Mouse (Mus musculus) MEL (cell line): Measurements from ENCODE around the gene Cadps2. TPM values are rescaled to one million over a fixed set of nuclear protein-coding genes. Genes with fewer than 3 reads are reported as not detected.

Experiments used
- DNase-seq: peaks from one replicate; pipeline ENCODE4 v3.0.0; 2011; ENCODE audit warnings: low read depth, low spot score
- H3K27ac ChIP-seq: 2 replicates; pipeline ENCODE4 v1.5.1; 2012; ENCODE audit warnings: low read depth, mild to moderate bottlenecking, control low read depth, low read length, moderate library complexity; ENCODE audit not compliant: control insufficient read depth
- H3K27me3 ChIP-seq, 2 experiments: fragments of 150-350 bp in 1 of 2; sonication (generic) in 1 of 2; 2 replicates each; pipeline ENCODE4 v1.6.1; 2012; ENCODE audit warnings: low read length in 2 of 2, mild to moderate bottlenecking in 2 of 2, improper control_type of control experiment in 1 of 2, moderate library complexity in 1 of 2; ENCODE audit not compliant: insufficient read depth in 2 of 2, control insufficient read depth in 1 of 2
- H3K36me3 ChIP-seq, 2 experiments: 2 replicates each; pipeline ENCODE4 v1.6.1; 2012 to 2014; ENCODE audit warnings: low read length in 2 of 2, improper control_type of control experiment in 1 of 2, inconsistent platforms in 1 of 2, mild to moderate bottlenecking in 1 of 2; ENCODE audit not compliant: insufficient read depth in 2 of 2, control insufficient read depth in 1 of 2
- H3K4me1 ChIP-seq, 2 experiments: fragments of 150-350 bp in 1 of 2; sonication (generic) in 1 of 2; 2 replicates each; pipeline ENCODE4 v1.6.1; 2012; ENCODE audit warnings: low read length in 2 of 2, improper control_type of control experiment in 1 of 2, mild to moderate bottlenecking in 1 of 2; ENCODE audit not compliant: insufficient read depth in 2 of 2, control insufficient read depth in 1 of 2
- H3K4me3 ChIP-seq, 2 experiments: fragments of 150-350 bp in 1 of 2; sonication (generic) in 1 of 2; 2 replicates each; pipeline ENCODE4 v1.5.1; 2012; ENCODE audit warnings: low read depth in 2 of 2, low read length in 2 of 2, mild to moderate bottlenecking in 2 of 2, moderate library complexity in 2 of 2, control low read depth in 1 of 2, improper control_type of control experiment in 1 of 2; ENCODE audit not compliant: control insufficient read depth in 1 of 2, insufficient read depth in 1 of 2
- H3K79me2 ChIP-seq: 2 replicates; pipeline ENCODE4 v1.6.1; 2012; ENCODE audit warnings: mild to moderate bottlenecking, low read length, moderate library complexity; ENCODE audit not compliant: control insufficient read depth, poor library complexity, insufficient read depth
- H3K9ac ChIP-seq: 2 replicates; pipeline ENCODE4 v1.6.1; 2012; ENCODE audit warnings: low read depth, mild to moderate bottlenecking, control low read depth, low read length, moderate library complexity; ENCODE audit not compliant: control insufficient read depth, poor library complexity, severe bottlenecking
- H3K9me3 ChIP-seq: fragments of 150-350 bp; sonication (generic); replicated peaks from 2 replicates; pipeline ENCODE4 v1.6.1; 2012; ENCODE audit warnings: mild to moderate bottlenecking, low read length, improper control_type of control experiment, moderate library complexity; ENCODE audit not compliant: insufficient read depth
- CHD1 ChIP-seq: IDR thresholded peaks from 2 replicates; pipeline ENCODE4 v1.6.1; 2012; ENCODE audit warnings: low read depth, mild to moderate bottlenecking, inconsistent platforms, low read length, improper control_type of control experiment
- CHD2 ChIP-seq: IDR thresholded peaks from 2 replicates; pipeline ENCODE4 v1.6.1; 2011; ENCODE audit warnings: low read length, improper control_type of control experiment
- CTCF ChIP-seq, 3 experiments: IDR thresholded peaks in 2 of 3; conservative IDR thresholded peaks in 1 of 3; 2 replicates each; pipeline ENCODE4 v1.5.1; 2011 to 2012; ENCODE audit warnings: low read length in 3 of 3, low read depth in 2 of 3, mild to moderate bottlenecking in 2 of 3, improper control_type of control experiment in 1 of 3, inconsistent platforms in 1 of 3, mixed read lengths in 1 of 3, moderate library complexity in 1 of 3; ENCODE audit not compliant: control insufficient read depth in 1 of 3, insufficient read depth in 1 of 3, poor library complexity in 1 of 3, severe bottlenecking in 1 of 3
- E2F4 ChIP-seq: IDR thresholded peaks from 2 replicates; pipeline ENCODE4 v1.6.1; 2011; ENCODE audit warnings: low read depth, low read length, improper control_type of control experiment, borderline replicate concordance
- ETS1 ChIP-seq: IDR thresholded peaks from 2 replicates; pipeline ENCODE4 v1.6.1; 2012; ENCODE audit warnings: low read depth, mild to moderate bottlenecking, inconsistent platforms, low read length, improper control_type of control experiment, moderate library complexity
- GATA1 ChIP-seq: IDR thresholded peaks from 2 replicates; pipeline ENCODE4 v1.6.1; 2011; ENCODE audit warnings: low read depth, low read length, improper control_type of control experiment
- JUND ChIP-seq: IDR thresholded peaks from 2 replicates; pipeline ENCODE4 v1.6.1; 2011; ENCODE audit warnings: low read depth, mild to moderate bottlenecking, improper control_type of control experiment, low read length
- MAX ChIP-seq: IDR thresholded peaks from 2 replicates; pipeline ENCODE4 v1.6.1; 2011; ENCODE audit warnings: low read length, improper control_type of control experiment
- MAZ ChIP-seq: IDR thresholded peaks from 2 replicates; pipeline ENCODE4 v1.6.1; 2012; ENCODE audit warnings: low read depth, mild to moderate bottlenecking, inconsistent platforms, low read length, improper control_type of control experiment
- MEF2A ChIP-seq: IDR thresholded peaks from 2 replicates; pipeline ENCODE4 v1.6.1; 2014; ENCODE audit warnings: low read depth, mild to moderate bottlenecking, inconsistent platforms, low read length, improper control_type of control experiment; ENCODE audit not compliant: poor library complexity, insufficient replicate concordance, severe bottlenecking; ENCODE audit errors: extremely low read depth
- NELFE ChIP-seq: IDR thresholded peaks from 2 replicates; pipeline ENCODE4 v1.6.1; 2011; ENCODE audit warnings: low read depth, low read length, improper control_type of control experiment
- POLR2A ChIP-seq, 2 experiments: IDR thresholded peaks; 2 replicates each; pipeline ENCODE4 v1.6.1; 2011 to 2012; ENCODE audit warnings: low read length in 2 of 2, mild to moderate bottlenecking in 2 of 2, control low read depth in 1 of 2, improper control_type of control experiment in 1 of 2, low read depth in 1 of 2, moderate library complexity in 1 of 2; ENCODE audit not compliant: control insufficient read depth in 1 of 2, insufficient read depth in 1 of 2, poor library complexity in 1 of 2
- POLR2AphosphoS5 ChIP-seq: IDR thresholded peaks from 2 replicates; pipeline ENCODE4 v1.6.1; 2012; ENCODE audit warnings: low read depth, borderline replicate concordance, mild to moderate bottlenecking, inconsistent platforms, low read length, moderate library complexity, mixed read lengths
- SIN3A ChIP-seq: IDR thresholded peaks from 2 replicates; pipeline ENCODE4 v1.6.1; 2012; ENCODE audit warnings: low read length, improper control_type of control experiment, inconsistent platforms
- TBP ChIP-seq: IDR thresholded peaks from 2 replicates; pipeline ENCODE4 v1.8.0; 2011; ENCODE audit warnings: low read depth, low read length, improper control_type of control experiment
- USF2 ChIP-seq, 2 experiments: IDR thresholded peaks; 2 replicates each; pipeline ENCODE4 v1.6.1; 2011 to 2012; ENCODE audit warnings: improper control_type of control experiment in 2 of 2, low read length in 2 of 2, borderline replicate concordance in 1 of 2, inconsistent platforms in 1 of 2, low read depth in 1 of 2, mild to moderate bottlenecking in 1 of 2; ENCODE audit not compliant: insufficient read depth in 1 of 2
- ZC3H11A ChIP-seq: IDR thresholded peaks from 2 replicates; pipeline ENCODE4 v1.6.1; 2012; ENCODE audit warnings: low read depth, mild to moderate bottlenecking, inconsistent platforms, low read length, improper control_type of control experiment
- ZMIZ1 ChIP-seq: IDR thresholded peaks from 2 replicates; pipeline ENCODE4 v1.6.1; 2012; ENCODE audit warnings: low read depth, mild to moderate bottlenecking, inconsistent platforms, low read length, improper control_type of control experiment, moderate library complexity
- polyA plus RNA-seq, 2 experiments: library from polyadenylated mRNA; stranded (reverse) in 1 of 2; unstranded in 1 of 2; fragments of >175 nt in 1 of 2; fragments of >200 nt in 1 of 2; gene quantifications; 2 replicates each; pipeline versions ENCODE4 v1.2.1 to v1.2.4; 2012; ENCODE audit warnings: low replicate concordance in 2 of 2, low read depth in 1 of 2; ENCODE audit not compliant: insufficient read length in 2 of 2, insufficient read depth in 1 of 2, missing spikeins in 1 of 2
- total RNA-seq: library from RNA; depleted of rRNA; stranded (reverse); fragments of 300-350 nt; gene quantifications from 2 replicates; pipeline ENCODE4 v1.2.3, GENCODE M21; 2012

Cadps2 gene
- total and polyA plus RNA-seq, 3 experiments: not detected

GRCm38 (mm10) chr6:23254644-23255043 lies 584.6 kb downstream of the Cadps2 start:
- H3K27me3 ChIP-seq: no peaks in the 10 kb centered on the region
- H3K36me3 ChIP-seq: no peaks in the 10 kb centered on the region
- no peak overlapping the region for H3K27ac ChIP-seq
- H3K9ac ChIP-seq: no peak overlapping the region
- no peaks in the 10 kb centered on the region for H3K9me3 ChIP-seq
- DNase-seq: no peak
- H3K4me3 ChIP-seq: no peak overlapping the region
- TF ChIP-seq ZMIZ1 (no peak), JUND (no peak), SIN3A (no peak), MEF2A (no peak), MAZ (no peak), ZC3H11A (no peak), CHD1 (no peak), E2F4 (no peak), NELFE (no peak), POLR2A (IDR thresholded peaks at IDR 0.05; ENCODE audit: control insufficient read depth in 1 of 2, insufficient read depth in 1 of 2, low read depth in 1 of 2, low read length in 2 of 2, poor library complexity in 1 of 2) (no peak), MAX (no peak), USF2 (IDR thresholded peaks at IDR 0.05; ENCODE audit: borderline replicate concordance in 1 of 2, insufficient read depth in 1 of 2, low read depth in 1 of 2, low read length in 2 of 2) (no peak), CTCF (IDR thresholded peaks at IDR 0.05 in 2 of 3, conservative IDR thresholded peaks at IDR 0.05 in 1 of 3; ENCODE audit: control insufficient read depth in 1 of 3, insufficient read depth in 1 of 3, low read depth in 2 of 3, low read length in 3 of 3, poor library complexity in 1 of 3, severe bottlenecking in 1 of 3) (no peak), TBP (no peak)
- no peaks in the 10 kb centered on the region for H3K79me2 ChIP-seq
- no peaks in the 10 kb centered on the region for H3K4me1 ChIP-seq

GRCm38 (mm10) chr6:23253353-23254311 lies 585.6 kb downstream of the Cadps2 start:
- H3K4me1 ChIP-seq: no peaks in the 10 kb centered on the region
- no peaks in the 10 kb centered on the region for H3K27me3 ChIP-seq
- TF ChIP-seq POLR2AphosphoS5: no peak
- TF ChIP-seq CHD2: no peak
- TF ChIP-seq GATA1: no peak
- TF ChIP-seq ETS1: no peak
- no peak for TF ChIP-seq CTCF (IDR thresholded peaks at IDR 0.05 in 2 of 3, conservative IDR thresholded peaks at IDR 0.05 in 1 of 3; ENCODE audit: control insufficient read depth in 1 of 3, insufficient read depth in 1 of 3, low read depth in 2 of 3, low read length in 3 of 3, poor library complexity in 1 of 3, severe bottlenecking in 1 of 3)
- no peaks in the 10 kb centered on the region for H3K36me3 ChIP-seq
- no peak for DNase-seq
- H3K27ac ChIP-seq: no peak overlapping the region
- no peak overlapping the region for H3K9ac ChIP-seq
- H3K9me3 ChIP-seq: no peaks in the 10 kb centered on the region
- no peak overlapping the region for H3K4me3 ChIP-seq
- H3K79me2 ChIP-seq: no peaks in the 10 kb centered on the region
